ENCODE assay signal across 24 mouse cellular contexts in genomic region chr13:113750766-113751165, GRCm38 (mm10).
"Had no signal": no experiment of that assay in that cellular context is flagged by ENCODE, and none has a peak within 500 bp of the region (broad histone marks: within the 10 kb centered on the region; RNA-seq: fewer than 3 reads in every experiment).

No protein-coding gene starts in this region.

- H3K4me1 ChIP-seq: heart, embryonic 13.5 days; heart, embryonic 15.5 days; hindbrain, embryonic 13.5 days; hindbrain, embryonic 15.5 days; limb, embryonic 13.5 days; limb, embryonic 15.5 days; liver, embryonic 13.5 days; liver, embryonic 15.5 days had no signal

- H3K4me2 ChIP-seq: heart, embryonic 11.5 days; heart, embryonic 13.5 days; heart, embryonic 15.5 days; hindbrain, embryonic 13.5 days; hindbrain, embryonic 15.5 days; limb, embryonic 13.5 days; limb, embryonic 15.5 days; liver, embryonic 13.5 days; liver, embryonic 15.5 days had no signal

- H3K27me3 ChIP-seq: heart, embryonic 13.5 days; heart, embryonic 15.5 days; hindbrain, embryonic 13.5 days; hindbrain, embryonic 15.5 days; limb, embryonic 13.5 days; limb, embryonic 15.5 days; liver, embryonic 13.5 days; liver, embryonic 15.5 days had no signal

- ATAC-seq: forebrain, postnatal 0 days; hindbrain, postnatal 0 days; intestine, embryonic 16.5 days; liver, postnatal 0 days had no signal

- H3K9me3 ChIP-seq: heart, embryonic 13.5 days; heart, embryonic 15.5 days; hindbrain, embryonic 13.5 days; hindbrain, embryonic 15.5 days; limb, embryonic 13.5 days; limb, embryonic 15.5 days; liver, embryonic 13.5 days; liver, embryonic 15.5 days had no signal

- H3K4me3 ChIP-seq: heart, adult 2 months; heart, embryonic 13.5 days; heart, embryonic 15.5 days; hindbrain, embryonic 13.5 days; hindbrain, embryonic 15.5 days; limb, embryonic 13.5 days; limb, embryonic 15.5 days; liver, embryonic 13.5 days; liver, embryonic 15.5 days had no signal

- H3K27ac ChIP-seq: heart, adult 2 months; heart, embryonic 13.5 days; heart, embryonic 15.5 days; hindbrain, embryonic 13.5 days; hindbrain, embryonic 15.5 days; hindbrain, postnatal 0 days; kidney, postnatal 0 days; limb, embryonic 13.5 days; limb, embryonic 15.5 days; liver, embryonic 13.5 days; liver, embryonic 15.5 days had no signal

- H3K36me3 ChIP-seq: heart, embryonic 13.5 days; heart, embryonic 15.5 days; hindbrain, embryonic 13.5 days; hindbrain, embryonic 15.5 days; limb, embryonic 13.5 days; limb, embryonic 15.5 days; liver, embryonic 13.5 days; liver, embryonic 15.5 days had no signal

- DNase-seq: forebrain, postnatal 0 days; gastrocnemius, postnatal 14 days; gastrocnemius, postnatal 36 days; heart, adult 11 months; heart, adult 2 months; heart, postnatal 14 days; heart, postnatal 36 days; kidney, adult 18-20 months; layer of hippocampus, adult 9-11 months; layer of hippocampus, postnatal 36 days; left cerebral cortex, postnatal 4 days; liver, embryonic 13.5 days; liver, postnatal 0 days had no signal

- H3K9ac ChIP-seq: forebrain, postnatal 0 days; heart, embryonic 13.5 days; heart, embryonic 15.5 days; hindbrain, embryonic 13.5 days; hindbrain, embryonic 15.5 days; limb, embryonic 13.5 days; limb, embryonic 15.5 days; liver, embryonic 13.5 days; liver, embryonic 15.5 days; liver, postnatal 0 days had no signal
